8 mouse cellular contexts compared by ENCODE assay signal in genomic region chr6:72362132-72363028, GRCm38 (mm10). TPM values are rescaled to one million over a fixed set of nuclear protein-coding genes. Genes with fewer than 3 reads are reported as not detected.
DNase-seq lines count a peak whose midpoint lies in the region; ATAC-seq lines count a peak whose summit lies in the region.

No protein-coding gene starts in this region.

- H3K4me3 ChIP-seq in forebrain, embryonic 14.5 days (ENCODE audit: low read depth, low read length), result peak overlapping the region; percentile 55
- H3K4me3 ChIP-seq in neural tube, embryonic 15.5 days (replicated peaks), result peak overlapping the region; percentile 71

- H3K9ac ChIP-seq in forebrain, embryonic 14.5 days (ENCODE audit: low read length), result peak overlapping the region; percentile 76
- H3K9ac ChIP-seq in neural tube, embryonic 15.5 days (replicated peaks), result peak overlapping the region; percentile 70

- no peaks in the 10 kb centered on the region for H3K27me3 ChIP-seq in forebrain, embryonic 14.5 days (replicated peaks; ENCODE audit: control insufficient read depth, insufficient read depth, low read length)
- no peaks in the 10 kb centered on the region for H3K27me3 ChIP-seq in neural tube, embryonic 15.5 days (replicated peaks)

- peaks cover 7% of the 10 kb centered on the region for H3K4me1 ChIP-seq in forebrain, embryonic 14.5 days (ENCODE audit: control insufficient read depth, insufficient read depth, low read length)
- peaks cover 35% of the 10 kb centered on the region for H3K4me1 ChIP-seq in neural tube, embryonic 15.5 days

- H3K4me2 ChIP-seq in forebrain, embryonic 14.5 days (ENCODE audit: low read length), result peak overlapping the region; percentile 86
- H3K4me2 ChIP-seq in neural tube, embryonic 15.5 days, result peak overlapping the region; percentile 86

- DNase-seq in ES-CJ7 (ENCODE audit: low read depth, low spot score), result peak; percentile 98
- peak; percentile 94 for DNase-seq in cerebellum, adult 11 months
- peak; percentile 99 for DNase-seq in forebrain, embryonic 14.5 days (ENCODE audit: low spot score)
- DNase-seq in heart, postnatal 14 days, result peak; percentile 91 to 94
- peak; percentile 97 for DNase-seq in layer of hippocampus, adult 11-12 months (ENCODE audit: low spot score)
- DNase-seq in lung, adult 18-20 months, result peak; percentile 98
- DNase-seq in testis, postnatal 14 days (ENCODE audit: low spot score), result peak; percentile 97

- peak overlapping the region; percentile 70; the same call in 1 of the 2 replicates for H3K27ac ChIP-seq in forebrain, embryonic 14.5 days (ENCODE audit: low read depth, low read length)
- H3K27ac ChIP-seq in neural tube, embryonic 15.5 days (replicated peaks), result peak overlapping the region; percentile 84

- H3K36me3 ChIP-seq in forebrain, embryonic 14.5 days (ENCODE audit: control insufficient read depth, insufficient read depth, low read length), result peaks cover 24% of the 10 kb centered on the region
- peaks cover 30% of the 10 kb centered on the region; the same call in 1 of the 2 replicates for H3K36me3 ChIP-seq in neural tube, embryonic 15.5 days

- intact Hi-C loops in heart, postnatal 14 days (cut with DNase I), result no loop called here

- WGBS in forebrain, embryonic 14.5 days, result under 1% methylated on average over 42 of the region's 42 CpGs
- WGBS in neural tube, embryonic 15.5 days, result under 1% methylated on average over 42 of the region's 42 CpGs

- no peaks in the 10 kb centered on the region for H3K9me3 ChIP-seq in forebrain, embryonic 14.5 days (replicated peaks; ENCODE audit: control insufficient read depth, low read length)
- H3K9me3 ChIP-seq in neural tube, embryonic 15.5 days (replicated peaks), result no peaks in the 10 kb centered on the region

- ATAC-seq in forebrain, embryonic 14.5 days, result peak; percentile 99
- ATAC-seq in neural tube, embryonic 15.5 days (ENCODE audit: low FRiP score), result peak; percentile 98

RNA-seq across cellular contexts. Expression of gene Rnf181, which starts 4.4 kb away (rescaled TPM):
- polyA plus RNA-seq in forebrain, embryonic 14.5 days (2014; fragmentation: Nextera tagmentation; extraction: Ambion mirVana), result 123 and 129 TPM in 2 replicates
- 10 to 100 TPM; 45.5 to 46.5 TPM for total RNA-seq in heart, postnatal 14 days (2021)
- 145 and 147 TPM in 2 replicates for polyA plus RNA-seq in neural tube, embryonic 15.5 days (2015; fragmentation: Nextera tagmentation; extraction: Ambion mirVana)

RNA-seq across cellular contexts. Expression of gene Tmem150a, which starts 7.1 kb away (rescaled TPM):
- 19.3 and 21.3 TPM in 2 replicates for polyA plus RNA-seq in forebrain, embryonic 14.5 days (2014; fragmentation: Nextera tagmentation; extraction: Ambion mirVana)
- 10 to 100 TPM; 14.7 to 17.6 TPM for total RNA-seq in heart, postnatal 14 days (2021)
- polyA plus RNA-seq in neural tube, embryonic 15.5 days (2015; fragmentation: Nextera tagmentation; extraction: Ambion mirVana), result 21.2 and 21.5 TPM in 2 replicates

RNA-seq across cellular contexts. Expression of gene 0610030E20Rik, which starts 15.3 kb away (rescaled TPM):
- 12.0 and 17.9 TPM in 2 replicates for polyA plus RNA-seq in forebrain, embryonic 14.5 days (2014; fragmentation: Nextera tagmentation; extraction: Ambion mirVana)
- total RNA-seq in heart, postnatal 14 days (2021), result 10 to 100 TPM; 13.1 to 14.4 TPM
- 15.4 and 19.2 TPM in 2 replicates for polyA plus RNA-seq in neural tube, embryonic 15.5 days (2015; fragmentation: Nextera tagmentation; extraction: Ambion mirVana)

RNA-seq across cellular contexts. Expression of gene Usp39, which starts 17.4 kb away (rescaled TPM):
- polyA plus RNA-seq in forebrain, embryonic 14.5 days (2014; fragmentation: Nextera tagmentation; extraction: Ambion mirVana), result 72.7 and 76.3 TPM in 2 replicates
- 10 to 100 TPM; 16.6 to 19.7 TPM for total RNA-seq in heart, postnatal 14 days (2021)
- polyA plus RNA-seq in neural tube, embryonic 15.5 days (2015; fragmentation: Nextera tagmentation; extraction: Ambion mirVana), result 36.7 and 39.2 TPM in 2 replicates

RNA-seq across cellular contexts. Expression of gene Vamp5, which starts 17.9 kb away (rescaled TPM):
- 13.8 and 17.7 TPM in 2 replicates for polyA plus RNA-seq in forebrain, embryonic 14.5 days (2014; fragmentation: Nextera tagmentation; extraction: Ambion mirVana)
- 10 to 100 TPM; 48.8 to 54.0 TPM for total RNA-seq in heart, postnatal 14 days (2021)
- polyA plus RNA-seq in neural tube, embryonic 15.5 days (2015; fragmentation: Nextera tagmentation; extraction: Ambion mirVana), result 20.4 and 25.7 TPM in 2 replicates

Comparison
In these comparisons a context has a peak if more than half of its experiments do, and no peak if none do; other contexts are left out.
1. Peak in every context shown above with its lines: DNase-seq, ATAC-seq, H3K4me3 ChIP-seq and H3K27ac ChIP-seq.